Mouse (Mus musculus) splenic B cell, adult 2 months (primary cell): Measurements from ENCODE around the gene Gcnt7.

Experiments
- DNase-seq: peaks from one replicate; pipeline ENCODE4 v3.0.0-alpha.2; 2011; ENCODE audit warnings: low read depth, low spot score
- H3K27me3 ChIP-seq: 2 replicates; pipeline ENCODE4 v1.6.1; 2012; ENCODE audit warnings: mild to moderate bottlenecking, low read length, moderate library complexity, mixed read lengths; ENCODE audit not compliant: control insufficient read depth, poor library complexity, insufficient read depth, severe bottlenecking
- H3K36me3 ChIP-seq: 2 replicates; pipeline ENCODE4 v1.6.1; 2012; ENCODE audit warnings: mild to moderate bottlenecking, low read length, moderate library complexity, mixed read lengths; ENCODE audit not compliant: control insufficient read depth, poor library complexity, insufficient read depth, severe bottlenecking

The Gcnt7 gene

GRCm38 (mm10) chr2:172474970-172475369, 16.6 kb upstream of the Gcnt7 start:
- no peaks in the 10 kb centered on the region for H3K27me3 ChIP-seq
- H3K36me3 ChIP-seq: 0 out of 2 replicates have a peak, but pooled peaks cover under 1% of the 10 kb centered on the region
- DNase-seq: peak; percentile 63

- 0 out of 2 replicates have a peak, but pooled peaks cover 4% of the 10 kb centered on the region for H3K36me3 ChIP-seq
- DNase-seq: no peak
- H3K27me3 ChIP-seq: no peaks in the 10 kb centered on the region
Measured at GRCm38 (mm10) chr2:172473591-172473990, 15.2 kb upstream of the Gcnt7 start.

- H3K36me3 ChIP-seq: peaks cover 4% of the 10 kb centered on the region; the same call in 1 of the 2 replicates
- H3K27me3 ChIP-seq: no peaks in the 10 kb centered on the region
- no peak for DNase-seq
Measured at GRCm38 (mm10) chr2:172472318-172472717, 13.9 kb upstream of the Gcnt7 start, which contains the start of gene Fam209. TSS of gene Fam209 (plus strand) at chr2:172472520.

- no peak for DNase-seq
- no peaks in the 10 kb centered on the region for H3K27me3 ChIP-seq
- peaks cover 7% of the 10 kb centered on the region; the same call in 1 of the 2 replicates for H3K36me3 ChIP-seq
Measured at GRCm38 (mm10) chr2:172468346-172468819, 10.0 kb upstream of the Gcnt7 start.

- no peak for DNase-seq
- peaks cover 7% of the 10 kb centered on the region; the same call in 1 of the 2 replicates for H3K36me3 ChIP-seq
Measured at GRCm38 (mm10) chr2:172467206-172467605, 8.8 kb upstream of the Gcnt7 start.

GRCm38 (mm10) chr2:172466427-172467132, 8.2 kb upstream of the Gcnt7 start:
- no peaks in the 10 kb centered on the region for H3K27me3 ChIP-seq
- DNase-seq: no peak
- H3K36me3 ChIP-seq: peaks cover 7% of the 10 kb centered on the region; the same call in 1 of the 2 replicates

More at GRCm38 (mm10) chr2:172467206-172467605, 8.8 kb upstream of the Gcnt7 start:
- no peaks in the 10 kb centered on the region for H3K27me3 ChIP-seq

- no peak for DNase-seq
- peaks cover 4% of the 10 kb centered on the region; the same call in 1 of the 2 replicates for H3K36me3 ChIP-seq
- no peaks in the 10 kb centered on the region for H3K27me3 ChIP-seq
Measured at GRCm38 (mm10) chr2:172462813-172463212, 4.4 kb upstream of the Gcnt7 start.

- no peak for DNase-seq
- H3K36me3 ChIP-seq: peaks cover 4% of the 10 kb centered on the region; the same call in 1 of the 2 replicates
- H3K27me3 ChIP-seq: no peaks in the 10 kb centered on the region
Measured at GRCm38 (mm10) chr2:172460647-172461046, 2.3 kb upstream of the Gcnt7 start.

GRCm38 (mm10) chr2:172452458-172452857, 5.9 kb downstream of the Gcnt7 start:
- Histone ChIP-seq H3K36me3 (peaks cover 8% of the 10 kb centered on the region), H3K27me3 (no peaks in the 10 kb centered on the region)
- no peak for DNase-seq

GRCm38 (mm10) chr2:172452031-172452430, 6.4 kb downstream of the Gcnt7 start:
- no peaks in the 10 kb centered on the region for H3K27me3 ChIP-seq
- no peak for DNase-seq
- H3K36me3 ChIP-seq: peaks cover 9% of the 10 kb centered on the region

- Histone ChIP-seq H3K36me3 (peaks cover 12% of the 10 kb centered on the region), H3K27me3 (no peaks in the 10 kb centered on the region)
- no peak for DNase-seq
Measured at GRCm38 (mm10) chr2:172450640-172451039, 7.8 kb downstream of the Gcnt7 start.

GRCm38 (mm10) chr2:172448329-172448728, 10.1 kb downstream of the Gcnt7 start:
- DNase-seq: no peak
- Histone ChIP-seq H3K36me3 (peaks cover 10% of the 10 kb centered on the region), H3K27me3 (no peaks in the 10 kb centered on the region)

GRCm38 (mm10) chr2:172447317-172447716, 11.1 kb downstream of the Gcnt7 start:
- DNase-seq: peak; percentile 76
- H3K36me3 ChIP-seq: peaks cover 10% of the 10 kb centered on the region
- H3K27me3 ChIP-seq: no peaks in the 10 kb centered on the region

GRCm38 (mm10) chr2:172445617-172446016, 12.8 kb downstream of the Gcnt7 start:
- DNase-seq: no peak
- peaks cover 10% of the 10 kb centered on the region for H3K36me3 ChIP-seq
- no peaks in the 10 kb centered on the region for H3K27me3 ChIP-seq

GRCm38 (mm10) chr2:172441176-172441575, 17.2 kb downstream of the Gcnt7 start:
- DNase-seq: peak; percentile 40
- Histone ChIP-seq H3K36me3 (peaks cover 2% of the 10 kb centered on the region; the same call in 1 of the 2 replicates), H3K27me3 (no peaks in the 10 kb centered on the region)
